ENCODE assay signal across 8 mouse cellular contexts in the genomic region with DNA sequence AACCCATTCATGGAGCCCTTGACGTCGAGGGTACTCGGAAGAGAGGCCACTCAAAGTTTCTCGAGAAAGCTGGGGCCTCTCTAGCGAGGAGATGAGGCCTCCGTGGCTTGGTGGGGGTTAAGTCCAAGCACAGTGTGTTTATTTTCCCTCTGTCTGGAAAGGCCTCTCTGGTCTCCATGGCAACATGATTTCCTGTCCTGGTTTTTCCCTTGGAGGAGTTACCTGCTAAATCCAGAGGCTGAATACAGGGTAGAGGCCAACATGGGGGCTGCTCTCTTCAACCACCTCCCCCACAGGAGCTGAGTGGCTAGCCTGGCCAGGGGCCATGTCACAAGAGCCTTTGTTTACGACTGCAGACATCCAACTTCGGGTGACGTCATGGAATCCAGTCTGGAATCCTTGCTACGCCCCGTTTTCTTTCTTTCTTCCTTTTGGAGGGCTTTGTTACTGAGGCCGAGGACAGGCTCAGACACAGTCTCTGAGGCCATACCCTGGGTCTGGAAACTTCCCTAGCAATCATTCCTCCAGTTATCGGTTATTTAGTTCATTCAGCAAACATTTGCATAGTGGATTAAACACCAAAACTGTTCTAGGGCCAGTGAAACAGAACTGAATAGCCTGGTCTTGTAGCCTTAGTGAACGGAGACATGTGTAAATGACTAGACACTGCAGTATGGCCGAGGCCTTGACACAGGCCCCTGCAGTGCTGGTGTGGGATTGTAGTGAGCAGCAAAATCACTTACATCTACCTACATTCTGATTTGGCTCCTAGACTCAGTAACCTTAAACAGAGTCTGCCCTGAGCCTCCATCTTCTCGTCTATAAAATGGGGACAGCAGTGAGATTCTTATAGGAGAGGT. TPM values are rescaled to one million over a fixed set of nuclear protein-coding genes. Genes with fewer than 3 reads are reported as not detected.
DNase-seq lines count a peak whose midpoint lies in the region; ATAC-seq and TF ChIP-seq lines count a peak whose summit lies in the region.

No protein-coding gene starts in this region.

- H3K4me1 ChIP-seq in embryonic facial prominence, embryonic 13.5 days: peaks cover 13% of the 10 kb centered on the region
- peaks cover 33% of the 10 kb centered on the region for H3K4me1 ChIP-seq in limb, embryonic 13.5 days
- peaks cover 10% of the 10 kb centered on the region for H3K4me1 ChIP-seq in midbrain, postnatal 0 days (ENCODE audit: insufficient read depth, low read length)
- peaks cover 6% of the 10 kb centered on the region for H3K4me1 ChIP-seq in testis, adult 2 months (ENCODE audit: control insufficient read depth, insufficient read depth, low read length)

- DNase-seq in adrenal gland, adult 8-10 months: peak; percentile 70
- DNase-seq in heart, adult 9 months (ENCODE audit: low spot score in 2 of 2): peak; percentile 88
- peak; percentile 76 for DNase-seq in kidney, adult 9 months
- peak; percentile 88 for DNase-seq in midbrain, postnatal 0 days (ENCODE audit: low spot score)

- no peaks in the 10 kb centered on the region for H3K36me3 ChIP-seq in embryonic facial prominence, embryonic 13.5 days
- no peaks in the 10 kb centered on the region for H3K36me3 ChIP-seq in limb, embryonic 13.5 days
- no peaks in the 10 kb centered on the region; the same call in 1 of the 2 replicates for H3K36me3 ChIP-seq in midbrain, postnatal 0 days (ENCODE audit: insufficient read depth, low read length)
- no peaks in the 10 kb centered on the region for H3K36me3 ChIP-seq in testis, adult 2 months (ENCODE audit: control insufficient read depth, insufficient read depth, low read length)

- WGBS in embryonic facial prominence, embryonic 13.5 days: 18% methylated on average over 16 of the region's 16 CpGs
- WGBS in limb, embryonic 13.5 days: 12% methylated on average over 16 of the region's 16 CpGs
- WGBS in midbrain, postnatal 0 days: 14% methylated on average over 16 of the region's 16 CpGs

- no peak for TF ChIP-seq CTCF in midbrain, postnatal 0 days (IDR thresholded peaks at IDR 0.05)
- TF ChIP-seq CTCF in testis, adult 2 months (IDR thresholded peaks at IDR 0.05; ENCODE audit: control insufficient read depth, insufficient read depth, insufficient replicate concordance, low read depth, low read length): no peak

- peak overlapping the region; percentile 97 for H3K27ac ChIP-seq in embryonic facial prominence, embryonic 13.5 days
- H3K27ac ChIP-seq in limb, embryonic 13.5 days: peak overlapping the region; percentile 99
- peak overlapping the region; percentile 87 for H3K27ac ChIP-seq in midbrain, postnatal 0 days (ENCODE audit: low read depth, low read length)
- peak overlapping the region; percentile 63 for H3K27ac ChIP-seq in testis, adult 2 months (ENCODE audit: control insufficient read depth, insufficient read depth, low read depth, low read length)

- ATAC-seq in embryonic facial prominence, embryonic 13.5 days (ENCODE audit: insufficient number of reproducible peaks, insufficient read depth, low FRiP score, low TSS enrichment, low read depth): peak; percentile 86
- ATAC-seq in limb, embryonic 13.5 days (ENCODE audit: low FRiP score, low read depth): peak; percentile 96
- ATAC-seq in midbrain, postnatal 0 days (ENCODE audit: low FRiP score): peak; percentile 86
- ATAC-seq in megakaryocyte, adult 5-6 weeks (ENCODE audit: poor library complexity, severe bottlenecking): no peak

- no peaks in the 10 kb centered on the region for H3K27me3 ChIP-seq in embryonic facial prominence, embryonic 13.5 days
- no peaks in the 10 kb centered on the region for H3K27me3 ChIP-seq in limb, embryonic 13.5 days
- no peaks in the 10 kb centered on the region for H3K27me3 ChIP-seq in midbrain, postnatal 0 days (ENCODE audit: insufficient read depth, low read length)
- no peaks in the 10 kb centered on the region for H3K27me3 ChIP-seq in testis, adult 2 months (ENCODE audit: control insufficient read depth, insufficient read depth, low read length)

- peak; percentile 28; the same call in 1 of the 2 replicates for TF ChIP-seq POLR2A in testis, adult 2 months (IDR thresholded peaks at IDR 0.05; ENCODE audit: control insufficient read depth, low read depth, low read length)

- no peaks in the 10 kb centered on the region for H3K9me3 ChIP-seq in embryonic facial prominence, embryonic 13.5 days
- peaks cover 4% of the 10 kb centered on the region; the same call in 1 of the 2 replicates for H3K9me3 ChIP-seq in limb, embryonic 13.5 days
- H3K9me3 ChIP-seq in midbrain, postnatal 0 days (ENCODE audit: low read length): no peaks in the 10 kb centered on the region

- peak overlapping the region; percentile 33 for H3K4me2 ChIP-seq in embryonic facial prominence, embryonic 13.5 days
- H3K4me2 ChIP-seq in limb, embryonic 13.5 days (replicated peaks): peak overlapping the region; percentile 36
- peak overlapping the region; percentile 20 for H3K4me2 ChIP-seq in midbrain, postnatal 0 days (ENCODE audit: low read depth, low read length, poor library complexity, severe bottlenecking)

- peak overlapping the region; percentile 46; the same call in 1 of the 2 replicates for H3K9ac ChIP-seq in embryonic facial prominence, embryonic 13.5 days
- 0 out of 2 replicates have a peak overlapping the region, but pooled peaks have one; percentile 19 for H3K9ac ChIP-seq in limb, embryonic 13.5 days
- no peak overlapping the region for H3K9ac ChIP-seq in midbrain, postnatal 0 days (replicated peaks; ENCODE audit: low read length, poor library complexity, severe bottlenecking)

- H3K4me3 ChIP-seq in embryonic facial prominence, embryonic 13.5 days: no peak overlapping the region
- no peak overlapping the region for H3K4me3 ChIP-seq in limb, embryonic 13.5 days
- no peak overlapping the region for H3K4me3 ChIP-seq in midbrain, postnatal 0 days (ENCODE audit: low read depth, low read length)
- peak overlapping the region; percentile 81 for H3K4me3 ChIP-seq in testis, adult 2 months (ENCODE audit: control insufficient read depth, low read depth, low read length)

RNA-seq across cellular contexts. Expression of a gene that starts 25.6 kb away (rescaled TPM):
- 100 to 1,000 TPM in 1 of 4 experiments, 10 to 100 TPM in 3; 43.4 to 113 (median 59.0) TPM for total RNA-seq in adrenal gland, adult 8-10 months (2022)
- polyA plus RNA-seq in embryonic facial prominence, embryonic 13.5 days (2015; fragmentation: Nextera tagmentation; extraction: Ambion mirVana): 58.6 and 68.3 TPM in 2 replicates
- polyA plus RNA-seq in limb, embryonic 13.5 days (2015; fragmentation: Nextera tagmentation; extraction: Ambion mirVana): 60.9 and 63.3 TPM in 2 replicates
- 53.2 and 70.6 TPM in 2 replicates for total RNA-seq in midbrain, postnatal 0 days (2014; rRNA removed)
- polyA plus RNA-seq in midbrain, postnatal 0 days (2015; fragmentation: Nextera tagmentation; extraction: Ambion mirVana): 53.4 and 73.9 TPM in 2 replicates
- 11.1 and 12.9 TPM in 2 replicates for polyA plus RNA-seq in testis, adult 2 months (2012; rRNA removed)
- total RNA-seq in megakaryocyte, adult 5-6 weeks (2015): 22.2 and 25.5 TPM in 2 replicates
- total RNA-seq in megakaryocyte, adult 5-6 weeks (2017): 23.3 and 28.9 TPM in 2 replicates
